ENCODE assay signal across 37 mouse cellular contexts in the genomic region with DNA sequence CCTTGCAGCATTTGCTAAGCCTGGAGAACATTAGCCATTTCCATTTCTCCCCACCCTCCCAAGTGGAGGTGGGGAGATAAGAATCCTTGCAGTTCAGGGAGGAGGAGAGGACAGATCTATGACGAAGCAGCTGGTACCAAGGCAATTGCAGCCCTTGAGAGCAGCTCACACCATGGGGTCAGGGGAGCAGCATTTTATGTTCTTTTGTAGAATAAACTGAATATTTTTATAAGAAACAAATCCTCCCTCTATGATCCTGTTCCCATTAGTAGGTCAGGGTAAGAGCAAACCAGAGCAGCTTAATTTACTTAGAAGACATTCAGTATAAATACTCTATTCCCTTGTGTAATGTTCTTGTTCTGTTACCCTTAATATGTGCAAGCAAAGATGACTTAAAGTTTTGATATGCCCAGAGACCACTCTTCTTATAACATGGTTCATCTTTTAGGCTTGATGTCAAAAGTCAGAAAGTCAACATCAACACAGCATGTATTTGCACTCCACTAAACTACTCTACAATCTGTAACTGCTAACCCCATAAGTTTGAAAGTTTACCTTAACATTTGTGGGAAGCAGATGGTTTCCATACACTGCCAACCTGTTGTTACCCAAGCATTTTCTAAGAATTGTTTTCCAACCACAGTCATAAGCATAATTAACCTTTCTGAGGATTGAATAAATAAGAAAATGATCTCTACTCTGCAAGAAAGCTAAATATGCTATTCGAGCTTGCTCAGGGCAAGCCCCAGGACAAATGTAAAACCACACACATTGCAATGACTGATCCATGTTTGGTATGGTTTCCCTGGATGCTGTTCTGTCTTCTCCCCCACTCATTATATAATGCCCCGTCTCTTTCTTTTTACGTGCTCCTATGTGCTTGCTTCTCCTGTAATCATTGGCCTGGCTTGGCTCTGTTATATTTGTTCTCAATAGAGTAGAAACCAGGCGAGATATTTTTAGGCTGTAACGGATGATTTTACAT. TPM values are rescaled to one million over a fixed set of nuclear protein-coding genes. Genes with fewer than 3 reads are reported as not detected.
A peak's percentile ranks its signal among the peaks of the same experiment; 100 is the strongest.
DNase-seq lines count a peak whose midpoint lies in the region; ATAC-seq lines count a peak whose summit lies in the region.
"Had no signal": no experiment of that assay in that cellular context is flagged by ENCODE, and none has a peak within 500 bp of the region (broad histone marks: within the 10 kb centered on the region; RNA-seq: fewer than 3 reads in every experiment).

No protein-coding gene starts in this region.

- no peaks in the 10 kb centered on the region for H3K36me3 ChIP-seq in stomach, embryonic 14.5 days (ENCODE audit: control insufficient read depth, insufficient read depth, low read length)
- H3K36me3 ChIP-seq: embryonic facial prominence, embryonic 15.5 days; limb, embryonic 13.5 days; neural tube, embryonic 12.5 days had no signal

- H3K4me1 ChIP-seq in stomach, embryonic 14.5 days (ENCODE audit: control insufficient read depth, insufficient read depth, low read length): no peaks in the 10 kb centered on the region
- H3K4me1 ChIP-seq: embryonic facial prominence, embryonic 15.5 days; forebrain, embryonic 13.5 days; limb, embryonic 13.5 days; neural tube, embryonic 12.5 days had no signal

- H3K4me3 ChIP-seq in stomach, embryonic 14.5 days (ENCODE audit: low read depth, low read length): no peak overlapping the region
- H3K4me3 ChIP-seq: embryonic facial prominence, embryonic 15.5 days; forebrain, embryonic 13.5 days; limb, embryonic 13.5 days; myocyte; neural tube, embryonic 12.5 days had no signal

- H3K9ac ChIP-seq in stomach, embryonic 14.5 days (replicated peaks; ENCODE audit: low read depth, low read length): no peak overlapping the region
- H3K9ac ChIP-seq: embryonic facial prominence, embryonic 15.5 days; forebrain, embryonic 13.5 days; limb, embryonic 13.5 days; neural tube, embryonic 12.5 days had no signal

- ATAC-seq in stomach, embryonic 14.5 days (ENCODE audit: insufficient number of reproducible peaks, insufficient read depth, low FRiP score, low read depth): peak; percentile 79
- no peak for ATAC-seq in monocyte, adult 5-6 weeks (replicated peaks; ENCODE audit: insufficient number of reproducible peaks, low FRiP score, low TSS enrichment, poor library complexity, severe bottlenecking)
- ATAC-seq: forebrain, embryonic 13.5 days; hindbrain, postnatal 0 days; intestine, postnatal 0 days; midbrain, embryonic 16.5 days; Patski had no signal

- H3K27me3 ChIP-seq in stomach, embryonic 14.5 days (ENCODE audit: control insufficient read depth, insufficient read depth, low read length): no peaks in the 10 kb centered on the region
- H3K27me3 ChIP-seq: embryonic facial prominence, embryonic 15.5 days; forebrain, embryonic 13.5 days; limb, embryonic 13.5 days; neural tube, embryonic 12.5 days; Patski had no signal

- peak; percentile 7 for DNase-seq in testis, postnatal 14 days (ENCODE audit: low spot score)
- no peak for DNase-seq in testis, postnatal 10 days (ENCODE audit: low spot score)
- peak; percentile 68 for DNase-seq in lung, postnatal 10 days
- no peak for DNase-seq in cerebellum, postnatal 10 days
- no peak for DNase-seq in cerebellum, adult 9-10 months
- DNase-seq: adrenal gland, postnatal 10 days; cerebellum, adult 8-10 months; gastrocnemius, postnatal 14 days; heart, postnatal 14 days; kidney, adult 9 months; kidney, postnatal 10 days; right cerebral cortex, postnatal 4 days; thymus, adult 2 months; thymus, postnatal 4 days had no signal

- H3K27ac ChIP-seq in stomach, embryonic 14.5 days (ENCODE audit: low read length): peak overlapping the region; percentile 53; the same call in 1 of the 2 replicates
- H3K27ac ChIP-seq: embryonic facial prominence, embryonic 15.5 days; forebrain, embryonic 13.5 days; hindbrain, postnatal 0 days; limb, embryonic 13.5 days; neural tube, embryonic 12.5 days had no signal

- H3K4me2 ChIP-seq in stomach, embryonic 14.5 days (replicated peaks; ENCODE audit: low read depth, low read length): no peak overlapping the region
- H3K4me2 ChIP-seq: embryonic facial prominence, embryonic 15.5 days; forebrain, embryonic 13.5 days; limb, embryonic 13.5 days; liver, embryonic 11.5 days; midbrain, embryonic 11.5 days; neural tube, embryonic 12.5 days had no signal

- no peaks in the 10 kb centered on the region for H3K9me3 ChIP-seq in stomach, embryonic 14.5 days (ENCODE audit: control insufficient read depth, low read depth, low read length)
- H3K9me3 ChIP-seq: embryonic facial prominence, embryonic 15.5 days; forebrain, embryonic 13.5 days; limb, embryonic 13.5 days; neural tube, embryonic 12.5 days had no signal

- WGBS in stomach, embryonic 14.5 days: 39% methylated on average over 6 of the region's 6 CpGs

RNA-seq across cellular contexts. Expression of gene Gm12695, which starts 22.1 kb away (rescaled TPM):
- not detected in 2 replicates for polyA plus RNA-seq in stomach, embryonic 14.5 days (2014; fragmentation: Nextera tagmentation; extraction: Ambion mirVana)
- not detected in 3 replicates for total RNA-seq in monocyte, adult 5-6 weeks (2017)
- total RNA-seq: adrenal gland, postnatal 10 days; gastrocnemius, postnatal 14 days; granulocyte monocyte progenitor cell, adult 5-6 weeks; heart, postnatal 14 days; hindbrain, postnatal 0 days; layer of hippocampus, postnatal 10 days; left cerebral cortex, adult 18-20 months; left cerebral cortex, postnatal 36 days; megakaryocyte, adult 5-6 weeks; MEL had no signal
- polyA plus RNA-seq: heart, embryonic 14.5 days; hindbrain, postnatal 0 days; intestine, postnatal 0 days; large intestine, adult 2 months; limb, embryonic 13.5 days; liver, embryonic 11.5 days; liver, embryonic 16.5 days; midbrain, embryonic 11.5 days; midbrain, embryonic 16.5 days; myocyte; neural tube, embryonic 12.5 days; spleen, adult 2 months; thymus, adult 2 months had no signal

Comparison
In these comparisons a context has a peak if more than half of its experiments do, and no peak if none do; other contexts are left out.
1. DNase-seq: peak in testis, postnatal 14 days (single experiment) and lung, postnatal 10 days (single experiment); none in testis, postnatal 10 days (single experiment), cerebellum, postnatal 10 days (0 of 2) and cerebellum, adult 9-10 months (single experiment).